Mouse (Mus musculus) right cerebral cortex, adult 18-20 months (tissue): ENCODE data around the gene Gxylt1.
"Not testable (repeated sequence)": the region's sequence is repeated elsewhere in the genome, so short reads cannot be mapped to it uniquely, and the experiment has no call there.

Experiments
- DNase-seq: peaks from one replicate; pipeline ENCODE4 v3.0.0; 2022; ENCODE audit warnings: mixed read lengths

Gene Gxylt1

DNA sequence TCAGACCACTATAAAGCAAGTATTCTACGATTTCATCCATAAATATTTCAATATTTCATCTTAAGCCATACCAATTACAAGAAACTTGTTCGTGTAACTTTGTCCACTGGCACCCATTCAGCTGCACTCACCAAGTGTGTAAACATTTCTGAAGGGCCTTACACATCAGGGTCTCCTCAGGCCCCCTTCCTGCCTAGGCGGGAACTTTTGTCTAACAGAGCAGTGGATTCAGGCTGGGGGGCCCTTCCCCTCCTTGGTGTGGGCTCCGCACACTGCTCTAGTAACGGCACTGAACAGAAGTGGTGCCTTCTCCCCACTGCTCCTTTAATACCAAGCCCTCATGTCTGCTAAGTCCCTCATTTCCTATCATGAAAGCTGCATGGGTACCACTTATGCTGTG lies 12.7 kb downstream of the Gxylt1 start:
- DNase-seq: no peak

GRCm38 (mm10) chr15:93259933-93260332 lies 15.0 kb downstream of the Gxylt1 start:
- no peak for DNase-seq

DNA sequence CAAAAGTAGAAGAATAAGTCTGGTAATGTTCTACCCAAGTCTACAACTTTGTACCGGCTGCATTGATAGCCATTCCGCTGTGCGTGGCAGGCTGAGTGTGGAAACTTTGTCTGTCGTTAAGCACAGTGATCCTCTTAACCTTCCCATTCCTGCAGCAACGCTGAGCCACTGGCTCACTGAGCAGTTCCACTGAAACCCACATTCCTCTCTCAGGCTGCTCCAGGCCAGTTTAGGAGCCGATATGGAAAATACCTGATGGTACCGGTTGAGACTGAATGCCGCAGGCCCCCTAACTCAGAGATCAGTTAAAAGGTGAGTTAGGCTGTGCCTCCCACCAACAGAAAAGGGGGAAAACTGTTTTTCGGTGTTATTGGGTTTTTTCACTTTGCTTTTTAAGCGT lies 19.7 kb downstream of the Gxylt1 start:
- no peak for DNase-seq

GRCm38 (mm10) chr15:93253172-93253571 lies 21.8 kb downstream of the Gxylt1 start:
- DNase-seq: no peak

GRCm38 (mm10) chr15:93252396-93252795 lies 22.6 kb downstream of the Gxylt1 start:
- peak; percentile 69 for DNase-seq

- peak; percentile 44 for DNase-seq
Measured at GRCm38 (mm10) chr15:93251553-93252250, 23.3 kb downstream of the Gxylt1 start.

DNA sequence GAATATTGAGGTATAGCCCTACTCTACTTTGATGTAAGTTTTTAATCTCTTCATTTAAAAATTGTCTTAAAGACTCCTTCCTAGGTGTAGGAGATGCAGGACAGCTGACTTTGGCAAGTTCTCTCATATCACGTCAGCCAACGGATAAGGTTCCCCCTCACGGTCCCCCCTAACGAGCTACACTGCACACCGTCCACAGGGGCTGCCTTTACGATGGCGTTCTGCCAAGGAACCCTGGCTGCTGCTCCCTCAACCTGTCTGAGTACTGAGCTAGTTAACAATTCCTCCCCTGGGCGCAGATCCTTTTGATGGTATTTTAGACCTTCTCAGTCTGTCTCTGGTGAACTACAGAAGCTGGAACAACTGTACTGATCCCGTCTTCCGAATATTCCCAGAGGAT lies 31.8 kb downstream of the Gxylt1 start:
- DNase-seq: no peak

- DNase-seq: not testable (repeated sequence)
Measured at GRCm38 (mm10) chr15:93236456-93236855, 38.5 kb downstream of the Gxylt1 start.

- DNase-seq: no peak
Measured at GRCm38 (mm10) chr15:93229028-93229427, 46.0 kb downstream of the Gxylt1 start.

GRCm38 (mm10) chr15:93228375-93228774 lies 46.6 kb downstream of the Gxylt1 start:
- no peak for DNase-seq

DNA sequence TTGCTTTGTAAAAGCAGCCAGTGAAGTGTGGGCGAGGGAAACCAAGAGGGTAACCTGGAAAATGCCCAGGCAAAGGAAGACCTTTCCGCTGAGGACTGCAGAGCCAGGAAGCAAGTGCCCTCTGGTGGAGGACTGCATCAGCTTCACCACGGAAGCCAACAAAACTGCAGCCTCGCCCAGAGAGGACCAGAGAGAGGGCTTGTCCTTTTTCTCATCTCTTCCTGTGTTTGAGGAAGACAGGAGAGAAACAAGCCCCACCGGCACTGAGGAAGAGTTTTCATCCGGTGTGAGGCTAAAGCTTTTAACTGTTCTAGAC lies 47.3 kb downstream of the Gxylt1 start:
- peak; percentile 59 for DNase-seq

DNA sequence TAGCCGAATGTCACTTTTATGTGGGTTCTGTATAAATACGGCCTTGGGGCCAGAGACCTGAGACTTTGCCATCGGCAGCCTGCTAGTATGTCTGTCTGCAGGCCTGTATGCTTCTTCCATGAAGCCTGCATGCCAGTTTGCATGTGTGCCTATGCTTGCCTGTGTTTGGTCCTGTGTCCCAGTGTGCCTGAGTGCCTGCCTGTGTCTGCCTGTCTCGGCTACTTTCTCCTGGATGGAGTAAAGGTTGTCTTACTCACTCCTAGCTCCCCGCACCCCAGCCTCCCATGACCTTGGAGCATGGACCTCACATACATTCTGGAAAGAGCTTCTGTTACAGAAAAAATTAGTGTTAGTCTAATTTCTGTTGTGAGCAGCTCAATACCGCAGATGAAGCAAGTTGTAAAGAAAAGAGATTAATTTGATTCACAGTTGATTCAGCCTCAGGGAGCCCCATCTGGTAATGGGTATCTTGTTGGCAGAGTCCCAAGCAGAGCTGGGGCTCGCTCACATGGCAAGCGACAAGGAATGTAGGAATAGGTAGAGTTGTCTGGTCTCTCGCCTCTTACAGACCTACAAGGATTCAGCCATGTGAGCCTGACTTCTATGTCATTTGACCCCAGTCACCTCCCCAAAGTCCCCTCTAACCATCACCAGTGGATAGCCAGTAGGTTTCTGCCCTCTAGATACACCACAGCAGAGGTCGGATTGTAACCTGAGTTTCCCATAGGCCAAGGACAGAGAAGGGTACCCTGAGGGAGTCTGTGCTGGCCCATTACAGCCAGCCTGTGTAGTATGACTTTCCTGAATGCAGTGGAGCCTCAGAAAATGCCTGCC lies 47.8 kb downstream of the Gxylt1 start:
- no peak for DNase-seq

- DNase-seq: no peak
Measured at GRCm38 (mm10) chr15:93222475-93222874, 52.5 kb downstream of the Gxylt1 start.

DNA sequence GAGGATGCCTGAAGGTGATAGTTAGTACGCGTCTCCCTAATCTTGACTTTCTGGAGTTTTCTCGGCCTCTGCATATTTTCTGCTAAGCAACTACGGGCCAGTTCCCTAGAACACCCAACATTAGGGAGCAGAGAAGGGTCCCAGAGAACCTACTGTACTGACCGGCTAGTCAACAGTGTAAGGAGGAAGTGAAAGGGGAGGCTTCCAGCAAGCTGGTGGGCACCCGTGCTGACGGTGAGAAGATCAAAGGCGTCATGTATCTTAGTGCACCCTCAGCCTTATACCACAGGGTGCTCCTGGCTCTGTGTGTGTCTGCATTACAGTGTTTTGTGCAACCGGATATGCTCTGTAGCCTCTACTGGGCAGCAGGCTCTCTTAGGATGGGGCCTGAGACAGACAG lies 62.4 kb downstream of the Gxylt1 start:
- DNase-seq: no peak

DNA sequence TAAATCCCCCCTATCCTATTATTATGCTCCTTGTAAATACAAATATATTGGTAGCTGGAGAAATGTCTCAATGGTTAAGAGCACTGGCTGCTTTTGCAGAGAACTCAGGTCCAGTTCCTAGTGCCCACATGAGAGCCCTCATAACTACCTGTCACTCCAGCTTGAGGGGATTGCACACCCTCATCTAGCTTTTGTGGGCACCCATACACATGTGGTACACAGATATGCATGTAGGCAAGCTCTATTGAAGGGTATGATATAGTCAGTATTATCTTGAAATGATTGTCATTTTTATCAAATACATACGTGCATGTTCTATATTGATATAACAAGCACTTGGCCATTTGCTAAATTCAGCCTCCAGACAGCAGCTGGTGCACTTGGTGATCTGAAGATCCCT lies 70.1 kb downstream of the Gxylt1 start:
- DNase-seq: no peak

DNA sequence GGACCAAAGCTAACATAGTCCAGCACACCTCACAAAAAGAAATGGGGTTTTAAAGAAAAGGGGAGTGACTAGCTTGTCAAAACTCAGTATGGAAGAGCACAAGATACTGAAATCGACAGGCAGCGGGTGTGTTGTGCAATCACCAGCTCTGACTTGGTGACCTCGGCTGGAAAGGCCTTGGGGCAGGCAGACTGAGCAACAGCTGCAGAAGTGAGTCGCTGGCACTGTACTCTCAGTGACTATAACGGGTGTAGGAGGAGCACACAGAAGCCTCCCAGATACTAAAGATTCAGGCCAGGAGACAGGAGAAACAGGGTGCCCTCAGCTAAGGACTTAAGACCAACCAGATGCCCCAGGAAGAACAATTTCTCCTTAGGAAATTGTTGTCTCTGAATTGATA lies 73.0 kb downstream of the Gxylt1 start:
- DNase-seq: no peak

DNA sequence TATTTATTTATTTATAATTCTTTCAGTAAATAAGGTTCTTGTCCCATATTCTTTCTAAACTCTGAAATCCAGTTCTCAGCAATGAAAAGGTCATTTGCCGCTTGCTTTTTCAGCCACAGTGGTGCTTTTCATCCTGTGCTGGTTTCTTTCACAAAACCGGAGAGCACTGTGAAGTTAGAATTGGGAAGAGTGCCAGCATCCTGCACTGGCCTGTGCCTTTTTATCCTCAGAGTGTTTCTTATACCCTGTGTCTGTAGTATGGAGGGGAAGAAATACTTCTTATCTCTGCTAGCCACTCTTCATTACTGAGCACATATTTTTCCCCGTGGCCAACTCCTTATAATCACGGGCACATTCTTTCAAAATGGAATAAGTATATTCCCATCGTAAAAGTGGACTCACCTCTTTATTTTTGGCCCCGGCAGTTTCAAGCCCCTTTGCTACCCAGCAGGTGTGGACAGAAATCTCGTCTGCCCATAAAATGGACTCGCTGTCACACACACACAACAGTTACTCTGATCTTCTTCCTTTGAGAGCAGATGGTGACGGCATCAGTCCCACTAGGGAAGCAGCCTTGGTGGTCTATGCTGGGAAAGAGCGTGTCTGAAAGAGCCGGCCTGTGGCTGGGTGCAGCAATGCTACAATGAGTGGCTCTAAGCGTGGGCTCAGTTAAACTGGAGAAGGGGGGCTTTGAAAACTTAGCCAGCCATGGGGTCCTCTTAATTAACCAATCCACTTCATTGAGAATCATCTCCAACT lies 83.4 kb downstream of the Gxylt1 start:
- DNase-seq: no peak
